In genomic region chr10:122690698-122691097, GRCm38 (mm10) we compare ENCODE assay signal across 18 mouse cellular contexts. TPM values are rescaled to one million over a fixed set of nuclear protein-coding genes. Genes with fewer than 3 reads are reported as not detected.
DNase-seq lines count a peak whose midpoint lies in the region; ATAC-seq and TF ChIP-seq lines count a peak whose summit lies in the region.
"Had no signal": no experiment of that assay in that cellular context is flagged by ENCODE, and none has a peak within 500 bp of the region (broad histone marks: within the 10 kb centered on the region; RNA-seq: fewer than 3 reads in every experiment).

No protein-coding gene starts in this region.

- H3K9me3 ChIP-seq in forebrain, embryonic 15.5 days, result no peaks in the 10 kb centered on the region
- H3K9me3 ChIP-seq: embryonic facial prominence, embryonic 12.5 days; forebrain, embryonic 12.5 days; heart, embryonic 10.5 days; hindbrain, embryonic 13.5 days; intestine, embryonic 15.5 days had no signal

- TF ChIP-seq CTCF in Patski (IDR thresholded peaks at IDR 0.05), result no peak

- intact Hi-C loops in left cerebral cortex, postnatal 25 days (cut with DNase I), result no loop called here

- in situ Hi-C loops in Patski (cut with MboI; ENCODE audit: low pct_unique_long_range_greater_than_20kb), result no loop called here

- H3K27ac ChIP-seq in forebrain, embryonic 15.5 days (replicated peaks), result no peak overlapping the region
- H3K27ac ChIP-seq: embryonic facial prominence, embryonic 12.5 days; forebrain, embryonic 12.5 days; heart, embryonic 10.5 days; hindbrain, embryonic 13.5 days; intestine, embryonic 15.5 days had no signal

- no peaks in the 10 kb centered on the region for H3K36me3 ChIP-seq in forebrain, embryonic 15.5 days
- H3K36me3 ChIP-seq: embryonic facial prominence, embryonic 12.5 days; forebrain, embryonic 12.5 days; heart, embryonic 10.5 days; intestine, embryonic 15.5 days had no signal

- peak; percentile 85 for ATAC-seq in Patski
- ATAC-seq in granulocyte monocyte progenitor cell, adult 5-6 weeks (replicated peaks; ENCODE audit: poor library complexity, severe bottlenecking), result peak; percentile 98
- no peak for ATAC-seq in forebrain, embryonic 15.5 days (replicated peaks)
- ATAC-seq: forebrain, postnatal 0 days; intestine, embryonic 15.5 days had no signal

- DNase-seq in cerebellum, adult 9-11 months, result peak; percentile 1
- DNase-seq in cerebellum, postnatal 4 days (ENCODE audit: low spot score in 2 of 2), result no peak
- DNase-seq in Patski (ENCODE audit: low read depth, low spot score), result no peak
- DNase-seq in layer of hippocampus, postnatal 10 days (ENCODE audit: low spot score in 2 of 2), result no peak
- no peak for DNase-seq in left cerebral cortex, postnatal 25 days (ENCODE audit: low spot score in 2 of 2)
- DNase-seq: adrenal gland, postnatal 14 days; cerebellum, adult 18-20 months; forebrain, postnatal 0 days; gastrocnemius, postnatal 14 days; heart, postnatal 10 days; heart, postnatal 4 days had no signal

- no peak overlapping the region for H3K9ac ChIP-seq in forebrain, embryonic 15.5 days (replicated peaks)
- H3K9ac ChIP-seq: embryonic facial prominence, embryonic 12.5 days; forebrain, embryonic 12.5 days; forebrain, postnatal 0 days; hindbrain, embryonic 13.5 days; intestine, embryonic 15.5 days had no signal

- H3K4me1 ChIP-seq in forebrain, embryonic 15.5 days, result peaks cover 8% of the 10 kb centered on the region
- H3K4me1 ChIP-seq: forebrain, embryonic 12.5 days; intestine, embryonic 15.5 days had no signal

- no peaks in the 10 kb centered on the region for H3K27me3 ChIP-seq in Patski
- H3K27me3 ChIP-seq in forebrain, embryonic 15.5 days, result no peaks in the 10 kb centered on the region
- H3K27me3 ChIP-seq: embryonic facial prominence, embryonic 12.5 days; forebrain, embryonic 12.5 days; hindbrain, embryonic 13.5 days; intestine, embryonic 15.5 days had no signal

- WGBS in forebrain, embryonic 15.5 days, result 86% methylated on average over 6 of the region's 6 CpGs

- POLR2A ChIA-PET in Patski (lab: Charles Lee), result no interaction called here

- no peak overlapping the region for H3K4me2 ChIP-seq in forebrain, embryonic 15.5 days (replicated peaks)
- H3K4me2 ChIP-seq: embryonic facial prominence, embryonic 12.5 days; forebrain, embryonic 12.5 days; hindbrain, embryonic 13.5 days; intestine, embryonic 15.5 days had no signal

- H3K4me3 ChIP-seq in forebrain, embryonic 15.5 days, result no peak overlapping the region
- H3K4me3 ChIP-seq: embryonic facial prominence, embryonic 12.5 days; forebrain, embryonic 12.5 days; heart, embryonic 10.5 days; hindbrain, embryonic 13.5 days; intestine, embryonic 15.5 days had no signal

- CTCF ChIA-PET in Patski (lab: Charles Lee), result interaction anchor here (1.3 kb wide), 1 partner anchor 138 kb away, joined by 3 read pairs; no protein-coding TSS in a partner anchor

RNA-seq across cellular contexts. Expression of gene Ppm1h, which starts 12.1 kb away (rescaled TPM):
- polyA plus RNA-seq in Patski (2021), result 26.0 TPM
- 22.7 and 25.0 TPM in 2 replicates for total RNA-seq in granulocyte monocyte progenitor cell, adult 5-6 weeks (2014; fragmentation: Nextera tagmentation)
- 22.4 and 37.0 TPM in 2 replicates for total RNA-seq in granulocyte monocyte progenitor cell, adult 5-6 weeks (2017)
- 10 to 100 TPM; 74.1 to 75.4 TPM for total RNA-seq in layer of hippocampus, postnatal 10 days (2021)
- 100 to 1,000 TPM in 1 of 2 experiments, 10 to 100 TPM in 1; 93.9 to 111 TPM for total RNA-seq in left cerebral cortex, postnatal 25 days (2021)
- 10.0 and 10.7 TPM in 2 replicates for polyA plus RNA-seq in forebrain, embryonic 15.5 days (2015; fragmentation: Nextera tagmentation; extraction: Ambion mirVana)
